Mouse (Mus musculus): ENCODE results near the gene Vrk3.

Gene Vrk3

DNA sequence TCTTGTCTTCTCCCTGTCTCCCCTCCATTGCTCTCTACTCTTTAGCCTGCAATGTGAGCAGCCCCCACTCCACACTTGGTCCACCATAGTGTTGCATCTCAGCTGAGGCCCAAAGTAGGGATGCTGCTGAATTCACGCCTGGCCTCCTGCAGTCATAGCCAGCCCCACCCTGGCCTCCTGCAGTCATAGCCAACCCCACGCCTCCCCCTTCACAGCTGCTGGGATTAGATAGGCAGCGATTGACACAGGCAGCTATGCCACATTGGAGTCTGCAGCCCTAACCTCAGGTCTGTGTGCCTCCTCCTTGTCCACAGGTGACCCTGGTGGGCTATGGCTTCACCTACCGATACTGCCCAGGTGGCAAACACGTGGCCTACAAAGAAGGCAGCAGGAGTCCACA, 19.9 kb downstream of the Vrk3 start:
- DNase-seq (ENCODE audit: low spot score), result no peak

DNA sequence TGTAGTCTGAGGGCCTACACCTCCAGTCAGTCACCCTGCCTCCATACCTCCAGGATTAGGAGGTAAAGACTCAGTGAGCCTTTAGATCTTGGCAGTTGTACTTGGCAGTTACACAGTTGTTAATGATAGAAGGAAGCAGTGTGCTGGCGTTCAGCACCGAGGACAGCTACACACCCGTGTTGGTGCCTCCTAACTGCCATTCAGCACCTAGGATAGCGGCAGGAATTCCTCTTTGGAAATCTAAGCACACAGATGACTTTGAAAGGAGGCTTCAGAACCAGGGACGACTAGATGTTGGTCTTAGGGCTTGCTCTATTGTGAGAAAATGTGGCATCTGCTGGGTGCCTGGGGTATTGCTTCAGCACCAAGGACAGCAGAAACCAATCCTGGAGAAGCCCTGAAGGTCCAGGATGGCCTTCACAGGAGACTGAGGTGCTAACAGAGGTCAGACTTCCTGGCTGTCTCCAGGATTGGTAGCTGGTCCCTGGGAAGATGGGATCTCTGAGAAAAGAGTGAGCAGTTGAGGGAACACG, 21.9 kb downstream of the Vrk3 start:
- DNase-seq (ENCODE audit: low spot score), result peak; percentile 18

DNA sequence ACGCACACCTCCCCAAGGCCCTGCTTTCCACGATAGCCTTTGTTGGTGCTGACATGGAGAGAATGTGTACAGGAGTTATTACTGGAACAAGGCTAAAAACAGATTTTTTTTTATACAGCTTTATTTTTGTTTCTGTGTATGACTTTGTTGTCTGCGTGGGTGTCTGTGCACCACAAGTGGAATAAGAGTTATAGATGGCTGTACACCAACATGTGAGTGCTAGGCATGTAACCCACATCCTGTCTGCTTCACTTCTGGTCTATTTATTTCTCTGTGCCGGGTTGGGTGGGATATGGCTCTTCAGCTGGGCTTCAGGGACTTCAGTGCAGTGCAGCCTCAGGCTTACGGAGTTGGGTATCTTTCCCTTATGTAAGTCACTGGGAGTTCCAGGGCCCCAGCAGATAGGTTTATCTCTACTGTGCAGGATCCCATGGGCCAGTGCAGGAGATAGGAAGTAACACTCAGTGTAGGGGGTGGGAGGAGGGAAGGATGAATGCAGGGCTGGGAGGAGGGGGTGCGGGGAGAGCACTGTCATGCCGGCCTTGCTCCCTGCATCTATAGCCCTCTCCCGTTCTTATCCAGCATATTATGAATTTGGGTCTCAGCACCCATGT, 24.5 kb downstream of the Vrk3 start:
- no peak for DNase-seq (ENCODE audit: low spot score)

DNA sequence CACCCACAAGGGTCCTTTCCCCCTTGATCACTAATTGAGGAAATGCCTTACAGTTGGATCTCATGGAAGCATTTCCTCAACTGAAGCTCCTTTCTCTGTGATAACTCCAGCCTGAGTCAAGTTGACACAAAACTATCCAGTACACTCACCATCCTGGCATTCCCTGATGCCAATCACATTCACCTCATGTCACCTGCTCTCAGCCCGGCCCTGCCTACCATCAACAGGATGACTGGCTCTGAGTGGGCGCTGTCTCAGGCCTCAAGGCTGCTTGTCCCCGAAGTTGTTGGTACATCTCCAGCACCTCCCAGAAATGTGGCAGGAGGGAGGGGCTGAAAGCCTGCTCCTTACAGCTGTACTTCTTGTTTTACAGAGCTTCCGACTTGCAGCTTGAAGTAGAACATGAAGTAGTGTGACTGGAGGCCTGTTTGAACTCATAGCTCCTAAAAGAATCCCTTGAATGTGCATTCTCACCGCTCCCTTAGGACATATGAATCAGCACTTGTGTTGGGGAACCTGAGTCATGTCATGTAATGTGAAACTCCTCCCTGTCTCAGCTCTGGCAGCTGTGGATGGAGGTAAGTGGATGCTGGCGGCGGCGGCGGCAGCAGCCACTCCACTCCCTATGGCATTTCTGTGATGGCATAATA, 28.8 kb downstream of the Vrk3 start:
- no peak for DNase-seq (ENCODE audit: low spot score)

DNA sequence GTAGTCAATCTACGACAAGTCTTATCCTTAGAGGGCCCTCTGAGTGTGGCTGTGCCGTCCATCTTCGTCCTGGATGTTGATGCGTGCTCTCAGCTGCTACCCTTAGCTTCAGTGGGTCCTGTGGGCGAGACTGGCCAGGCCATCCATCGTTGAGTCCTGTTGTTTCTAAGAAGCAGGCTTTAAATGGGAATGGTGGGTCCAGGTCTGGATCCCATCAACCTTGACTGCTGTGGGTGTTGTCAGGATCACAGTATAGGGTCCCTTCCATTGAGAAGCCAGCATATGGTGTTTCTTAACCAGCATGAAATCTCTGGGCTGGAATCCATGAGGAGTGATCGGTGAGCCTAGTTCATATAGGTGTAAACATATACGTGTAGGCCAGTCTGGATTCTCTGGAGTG, 31.9 kb downstream of the Vrk3 start:
- no peak for DNase-seq (ENCODE audit: low spot score)

DNA sequence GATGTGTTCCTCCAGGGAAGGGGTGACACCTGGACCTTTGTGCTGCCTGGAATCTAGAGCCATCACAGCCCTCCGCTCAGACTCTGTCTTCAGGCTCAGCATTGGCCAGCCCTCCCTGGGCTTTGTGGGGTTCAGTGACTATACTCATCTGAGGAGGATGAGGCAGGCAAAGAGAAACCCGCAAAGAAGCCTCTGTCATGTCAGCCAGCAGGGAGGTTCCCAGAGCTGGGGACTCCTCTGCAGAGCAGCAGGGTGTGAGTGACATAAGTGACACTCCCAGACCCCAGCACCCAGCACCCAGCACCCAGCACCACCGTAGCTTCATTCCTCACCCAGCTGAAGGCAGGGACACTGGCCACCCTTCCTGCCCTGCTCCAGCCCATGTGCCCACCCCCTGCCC, 41.3 kb downstream of the Vrk3 start:
- DNase-seq (ENCODE audit: low spot score), result no peak

DNA sequence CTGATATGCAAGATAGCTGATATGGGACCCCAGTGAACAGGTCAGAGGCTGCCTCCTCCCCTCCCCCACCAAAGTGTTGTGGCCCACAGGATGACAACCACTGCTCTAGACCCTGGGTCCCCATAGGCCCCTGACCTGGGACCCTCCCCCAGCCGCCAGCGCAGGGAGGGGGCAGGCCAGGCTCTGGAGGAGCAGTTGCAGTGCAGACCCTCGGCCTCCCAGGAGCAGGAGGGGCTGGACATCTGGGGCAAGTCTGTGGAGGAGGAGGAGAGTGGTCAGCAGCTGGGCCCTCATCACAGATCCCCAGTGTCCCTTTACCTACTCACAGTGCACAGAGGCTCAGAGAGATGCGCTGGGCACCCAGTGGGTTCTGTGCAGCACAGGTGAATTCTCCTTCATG, 41.9 kb downstream of the Vrk3 start:
- no peak for DNase-seq (ENCODE audit: low spot score)

DNA sequence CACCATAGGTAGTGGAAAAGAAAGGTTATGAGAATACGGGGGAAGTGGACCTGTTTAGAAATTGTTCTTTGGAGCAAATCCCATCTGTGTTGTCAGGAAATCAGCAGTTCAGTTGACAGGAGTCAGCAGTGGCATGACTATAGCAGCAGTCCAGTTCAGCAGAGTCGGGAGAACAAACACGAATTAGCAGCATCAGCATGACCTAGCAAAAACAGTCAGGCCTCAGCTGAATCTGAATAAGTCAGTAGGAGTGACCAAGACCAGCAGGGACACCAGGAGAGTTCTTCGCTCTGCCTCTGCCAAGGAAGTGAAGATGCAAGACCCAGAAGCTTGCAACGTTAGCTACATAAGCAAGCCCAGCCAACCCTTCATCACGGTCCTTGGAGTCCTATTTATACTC, 44.6 kb downstream of the Vrk3 start:
- DNase-seq (ENCODE audit: low spot score), result no peak

DNA sequence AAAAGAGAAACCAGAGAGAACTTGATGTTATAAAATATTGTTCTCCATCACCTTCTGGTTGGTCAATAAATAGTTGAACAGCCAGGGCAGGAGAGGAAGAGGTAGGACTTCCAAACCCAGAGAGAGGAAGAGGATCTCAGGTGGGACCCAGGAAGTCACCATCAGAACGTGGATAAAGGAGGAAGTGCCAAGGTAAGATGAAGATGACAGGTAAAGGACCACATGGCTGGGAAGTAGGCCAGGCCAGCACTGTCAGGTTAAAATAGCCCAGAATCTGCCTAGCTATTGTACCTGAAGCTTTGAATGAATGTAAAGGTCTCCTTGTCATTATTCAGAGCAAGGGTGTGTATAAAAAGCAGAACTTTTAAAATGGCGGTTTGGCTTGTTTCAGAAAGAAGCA, 60.7 kb downstream of the Vrk3 start:
- no peak for DNase-seq (ENCODE audit: low spot score)

DNA sequence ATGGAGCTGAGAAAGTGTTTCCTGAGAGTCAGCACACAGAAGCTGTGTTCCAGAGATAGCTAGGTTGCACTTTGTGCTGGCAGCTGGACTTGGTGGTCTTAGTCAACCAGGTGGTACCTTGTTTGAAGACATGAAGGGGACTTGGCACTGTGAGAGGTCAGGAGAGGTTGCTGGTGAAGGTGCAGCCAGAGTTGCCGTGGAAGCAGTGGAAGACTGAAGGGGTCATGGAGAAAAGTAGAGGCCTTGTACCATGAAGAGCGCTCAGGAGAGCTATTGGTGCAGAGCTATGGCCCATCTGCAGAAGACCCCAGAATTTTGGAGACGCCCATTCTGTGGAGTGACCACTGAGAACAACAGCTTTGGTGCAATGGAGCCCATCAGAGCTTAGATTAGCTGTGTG, 61.3 kb downstream of the Vrk3 start:
- no peak for DNase-seq (ENCODE audit: low spot score)

DNA sequence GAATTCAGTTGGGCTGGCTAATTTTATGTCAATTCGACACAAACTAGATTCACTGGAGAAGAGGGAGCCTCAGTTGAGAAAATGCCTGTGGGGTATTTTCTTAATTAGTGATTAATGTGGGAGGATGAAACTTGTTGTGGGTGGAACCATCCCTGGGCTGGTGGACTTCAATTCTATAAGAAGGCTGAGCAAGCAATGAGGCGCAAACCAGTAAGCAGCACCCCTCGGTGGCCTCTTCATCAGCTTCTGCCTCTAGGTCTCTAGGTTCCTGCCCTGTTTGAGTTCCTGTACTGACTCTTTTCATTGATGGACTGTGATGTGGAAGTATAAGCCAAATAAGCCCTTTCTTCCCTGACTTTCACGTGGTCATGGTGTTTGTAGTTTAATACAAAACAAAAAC, 62.2 kb downstream of the Vrk3 start:
- DNase-seq (ENCODE audit: low spot score), result no peak

DNA sequence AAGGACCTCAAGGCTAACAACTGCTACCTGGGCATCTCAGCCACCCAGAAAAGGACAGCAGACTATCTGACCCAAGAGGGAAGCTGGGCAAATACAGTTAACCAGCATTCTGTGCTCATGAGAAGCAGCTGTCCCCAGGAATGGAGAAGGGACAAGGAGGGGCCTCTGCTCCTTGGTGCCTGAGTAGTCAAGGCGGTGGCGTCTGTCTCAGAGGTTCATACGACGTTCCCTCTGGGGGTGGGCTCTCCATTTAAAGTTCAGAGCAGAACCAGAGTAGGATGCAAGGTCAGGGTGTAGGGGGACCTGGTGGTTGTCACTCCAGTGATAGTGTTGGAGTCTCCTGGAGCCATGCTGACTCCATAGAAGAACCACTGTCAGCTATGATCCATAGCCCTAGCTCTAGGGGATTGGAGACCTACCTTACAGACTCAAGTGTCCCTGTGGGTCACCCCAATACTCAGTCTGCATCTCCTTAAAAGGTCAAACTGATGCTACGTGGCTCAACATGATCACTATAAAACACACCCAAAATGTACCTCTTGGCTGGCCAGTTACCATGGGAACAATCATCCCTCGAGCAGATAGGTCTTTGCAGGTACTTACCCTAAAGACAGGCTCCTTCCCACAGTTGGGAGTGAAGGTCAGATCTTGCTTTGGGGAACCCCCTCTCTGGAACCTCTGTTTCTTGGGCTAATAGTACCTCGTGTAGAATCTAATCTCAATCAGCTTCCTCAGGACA, 62.8 kb downstream of the Vrk3 start:
- DNase-seq (ENCODE audit: low spot score), result no peak

DNA sequence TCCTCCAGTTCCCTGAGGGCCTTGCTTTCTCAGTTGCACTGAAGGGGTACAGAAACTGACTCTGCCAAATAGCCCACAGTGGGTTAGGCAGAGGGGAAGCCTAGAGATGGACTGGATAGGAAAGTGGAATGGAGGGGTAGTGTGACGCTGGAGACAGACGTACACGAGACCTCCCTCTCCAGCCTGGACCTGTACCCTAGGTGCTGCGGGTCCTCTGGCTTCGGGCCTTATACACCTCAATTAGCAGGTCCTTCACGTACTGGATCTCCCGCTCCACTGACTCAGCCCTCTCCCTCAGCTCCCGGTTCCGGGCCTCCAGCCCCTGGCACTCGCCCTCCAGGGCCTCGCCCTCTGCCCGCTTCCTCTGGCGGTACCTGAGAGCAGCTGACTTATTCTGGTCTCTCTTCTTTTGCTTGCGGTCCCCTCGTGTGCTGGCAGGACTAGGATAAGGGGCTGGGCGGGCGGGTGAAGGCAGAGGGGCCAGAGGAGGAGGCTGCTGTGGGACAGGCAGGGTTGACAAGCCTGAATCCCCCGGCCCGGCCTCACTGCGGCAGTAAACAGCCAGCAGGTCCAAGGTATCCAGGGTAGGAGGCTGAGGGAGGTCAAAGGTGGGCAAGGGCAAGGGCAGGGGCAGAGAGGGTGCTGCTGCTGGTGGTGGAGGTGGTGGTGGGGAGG, 64.6 kb downstream of the Vrk3 start:
- no peak for DNase-seq (ENCODE audit: low spot score)

DNA sequence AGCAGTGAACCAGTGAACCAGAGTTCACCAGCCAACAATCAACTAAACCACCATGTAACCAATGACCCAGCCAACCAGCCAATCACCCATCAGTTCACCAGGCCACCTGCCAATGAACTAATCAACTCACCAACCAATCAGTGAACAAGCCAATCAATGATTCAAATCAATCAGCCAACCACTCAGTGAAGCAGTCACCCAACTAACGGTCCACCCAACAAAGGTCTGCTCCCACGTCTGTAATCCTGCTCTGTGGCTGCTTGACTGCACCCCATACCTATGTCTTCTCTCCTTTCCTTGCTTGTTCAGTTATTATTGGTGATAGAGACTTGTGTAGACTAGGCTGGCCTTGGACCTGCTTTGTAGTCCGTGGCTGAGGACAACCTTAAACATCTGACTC, 65.8 kb downstream of the Vrk3 start:
- DNase-seq (ENCODE audit: low spot score), result no peak

DNA sequence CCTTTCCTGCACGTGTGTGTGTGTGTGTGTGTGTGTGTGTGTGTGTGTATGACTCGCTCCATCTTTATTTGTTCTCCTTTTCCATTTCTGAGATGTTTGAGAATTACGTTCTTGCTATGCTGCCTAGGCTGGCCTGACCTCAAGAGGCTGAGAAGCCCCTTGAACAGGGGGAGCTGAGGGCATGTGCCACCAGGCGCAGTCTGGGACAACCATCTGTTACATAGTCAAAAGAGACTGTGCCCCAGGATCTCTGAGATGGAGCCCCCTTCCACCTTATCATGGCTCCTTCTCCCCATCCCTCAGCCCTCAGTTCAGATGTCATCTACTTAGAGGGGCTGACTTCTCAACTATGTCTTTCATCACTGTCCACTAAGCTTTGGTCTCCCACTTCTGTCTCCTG, 66.2 kb downstream of the Vrk3 start:
- no peak for DNase-seq (ENCODE audit: low spot score)

DNA sequence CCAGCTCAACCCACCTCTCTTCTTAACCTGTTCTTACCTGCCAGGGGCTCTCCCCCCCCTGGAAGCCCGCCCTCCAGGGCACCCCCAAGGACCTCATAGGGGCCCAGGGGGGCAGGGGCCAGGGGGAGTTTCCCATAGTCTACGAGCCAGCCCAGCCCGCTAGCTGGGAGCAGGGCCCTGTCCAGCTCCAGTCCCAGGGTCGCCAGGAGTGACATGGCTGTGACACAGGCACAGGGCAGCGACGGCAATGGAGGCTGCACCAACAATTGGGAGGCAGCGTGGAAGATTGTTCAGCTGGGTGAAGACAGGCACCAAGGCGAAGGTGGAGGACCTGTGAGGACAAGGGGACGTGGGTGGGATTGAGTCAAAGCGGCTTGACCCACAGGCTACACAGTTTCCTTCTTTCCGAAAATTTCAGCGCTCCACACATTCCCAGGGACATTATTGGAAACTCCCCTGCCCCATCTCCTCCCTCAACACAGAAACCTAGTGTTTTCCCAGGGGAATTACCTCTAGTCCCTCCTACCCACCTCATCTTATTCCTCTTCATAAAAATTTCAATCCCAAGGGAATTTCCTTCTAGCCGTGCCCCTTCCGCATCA, 66.8 kb downstream of the Vrk3 start:
- DNase-seq (ENCODE audit: low spot score), result no peak

DNA sequence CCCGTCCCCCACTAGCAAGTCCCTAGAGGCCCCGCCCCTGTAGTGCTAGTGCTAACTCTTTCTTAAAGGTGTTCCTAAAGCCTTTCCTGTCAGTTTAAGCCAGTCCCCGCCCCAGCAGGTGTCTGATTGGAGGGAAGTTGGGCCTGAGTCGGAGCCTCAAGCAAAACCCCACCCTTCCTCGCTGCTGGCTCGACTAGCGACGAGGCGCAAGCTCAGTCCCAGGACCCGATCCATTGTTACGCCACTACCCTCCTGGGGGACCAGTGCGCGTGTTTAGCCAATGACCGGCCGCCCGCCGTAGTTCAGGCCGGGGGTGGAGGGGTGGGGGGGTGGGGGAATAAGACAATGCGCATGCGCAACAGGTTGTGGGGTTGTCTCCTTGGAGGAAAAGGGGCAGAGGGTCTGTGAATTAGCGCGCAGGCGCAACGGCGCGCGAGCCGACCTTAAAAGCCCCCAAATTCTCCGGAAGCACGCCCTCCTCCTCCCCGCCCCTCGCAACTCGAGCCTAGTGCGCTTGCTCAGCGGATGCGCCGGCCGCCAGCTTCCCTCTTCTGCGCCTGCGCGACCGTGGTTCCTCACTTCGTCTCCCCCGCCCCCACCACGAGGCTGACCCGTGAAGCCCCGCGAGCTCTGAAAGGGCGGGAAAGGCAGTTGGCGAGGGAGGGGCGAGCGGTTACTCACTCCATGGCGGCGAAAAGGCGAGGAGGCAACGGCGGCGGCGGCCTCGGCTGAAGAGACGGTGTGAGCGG, 67.7 kb downstream of the Vrk3 start, which contains the start of the genes Nup62 and Il4i1:
Nup62 (plus strand) TSS at position 368 of the 749 bp plus-strand sequence.
Il4i1 (plus strand) TSS at position 667 of the 749 bp plus-strand sequence.
- DNase-seq (ENCODE audit: low spot score), result peak; percentile 94

DNA sequence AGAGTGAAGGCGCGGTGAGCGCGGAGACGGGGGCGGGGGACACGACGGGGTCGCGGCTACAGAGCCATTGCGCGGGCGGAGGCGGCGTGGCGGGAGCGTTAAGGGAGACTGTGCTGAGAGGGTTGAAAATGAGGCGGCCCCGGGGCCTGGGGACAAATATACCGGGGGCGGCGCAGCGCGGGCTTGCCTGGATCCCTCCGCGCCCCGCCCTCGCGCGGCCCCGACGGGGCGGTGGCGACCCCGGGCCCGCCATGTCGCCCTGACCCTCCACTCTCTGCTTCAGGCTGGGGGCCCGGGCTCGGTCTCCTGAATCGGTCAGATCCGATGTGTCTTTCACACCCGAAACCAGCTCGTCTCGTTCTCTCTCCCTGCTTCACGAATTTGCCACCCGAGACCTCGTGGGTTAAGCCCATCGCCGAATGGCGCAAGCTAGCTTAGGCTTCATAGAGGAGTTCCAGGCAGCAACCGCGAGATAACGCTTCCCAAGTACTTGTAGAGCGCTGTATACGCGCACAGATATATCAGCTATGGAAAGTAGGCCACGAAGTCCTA, 68.3 kb downstream of the Vrk3 start, which contains the start of gene Atf5:
Atf5 (minus strand) TSS at position 189 of the 552 bp plus-strand sequence.
- no peak for DNase-seq (ENCODE audit: low spot score)

DNA sequence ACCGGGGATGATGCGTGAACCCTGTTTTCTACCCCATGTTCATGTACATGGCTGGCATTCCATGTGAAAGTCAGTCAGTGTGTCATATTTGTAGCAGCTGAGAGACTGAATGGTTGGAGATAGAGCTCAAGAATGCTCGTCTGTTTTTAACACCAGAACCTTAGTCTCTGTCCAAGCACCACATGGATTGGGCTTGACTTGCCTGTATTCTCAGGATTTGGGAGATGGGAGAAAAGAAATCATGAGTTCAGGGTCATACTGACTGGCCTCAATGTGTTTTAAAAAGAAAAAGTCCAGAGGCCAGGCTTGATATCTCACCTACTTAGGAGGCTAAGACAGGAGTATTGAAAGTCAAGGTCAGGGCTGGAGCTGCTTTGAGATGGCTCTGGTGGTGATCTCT, 69.2 kb downstream of the Vrk3 start:
- no peak for DNase-seq (ENCODE audit: low spot score)

DNA sequence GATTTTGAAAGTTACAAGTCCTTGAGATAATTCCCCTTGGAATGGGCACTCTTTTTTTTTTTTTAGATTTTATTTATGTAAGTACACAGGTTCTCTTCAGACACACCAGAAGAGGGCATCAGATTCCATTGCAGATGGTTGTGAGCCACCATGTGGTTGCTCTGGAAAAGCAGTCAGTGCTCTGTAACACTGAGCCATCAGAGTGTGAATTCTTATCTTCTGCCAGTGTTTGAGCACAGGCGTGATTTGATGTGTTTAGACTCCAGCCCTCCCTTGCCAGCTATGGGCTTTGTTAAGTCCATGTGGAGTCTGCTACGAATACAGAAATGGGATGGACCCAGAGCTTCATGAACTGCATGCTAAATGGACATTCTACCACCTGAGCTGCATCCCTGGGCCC, 70.0 kb downstream of the Vrk3 start:
- no peak for DNase-seq (ENCODE audit: low spot score)

DNA sequence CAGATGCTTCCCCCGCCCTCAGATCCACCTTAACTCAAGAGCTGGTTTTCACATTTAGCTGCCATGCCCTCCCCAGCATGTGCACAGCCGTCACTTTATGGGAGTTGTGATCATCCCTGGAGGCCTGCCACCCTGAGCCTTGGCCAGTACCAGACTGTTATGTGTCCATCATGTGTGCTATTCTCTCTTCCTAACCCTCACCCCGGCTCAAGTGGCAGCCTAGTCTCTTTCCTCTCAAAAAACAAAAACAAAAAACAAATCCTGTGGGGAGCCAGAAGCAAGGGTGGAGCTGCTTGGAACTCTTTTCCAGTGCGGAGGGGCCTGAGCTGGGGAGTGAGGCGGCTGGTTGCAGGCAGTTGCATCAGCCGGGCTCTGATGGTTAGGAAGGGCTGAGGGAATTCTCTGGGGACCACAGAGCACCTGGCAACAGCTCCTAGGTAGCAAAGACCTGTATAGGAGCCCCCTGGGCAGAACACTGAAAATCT, 70.6 kb downstream of the Vrk3 start:
- no peak for DNase-seq (ENCODE audit: low spot score)

Data from spleen, adult 12 weeks (tissue).